Mouse (Mus musculus) MN1 (cell line): ENCODE results near the gene Itpkb.
A peak's percentile ranks its signal among the peaks of the same experiment; 100 is the strongest.

ENCODE experiments used
- DNase-seq: peaks from one replicate; pipeline ENCODE4 v3.0.0-alpha.2; 2016; ENCODE audit warnings: low spot score

Gene Itpkb

GRCm38 (mm10) chr1:180397734-180398133 is 67.4 kb downstream of the Itpkb start:
- no peak for DNase-seq

GRCm38 (mm10) chr1:180398446-180398845 is 68.2 kb downstream of the Itpkb start:
- no peak for DNase-seq

- DNase-seq: no peak
Observed at GRCm38 (mm10) chr1:180400691-180401455, 70.6 kb downstream of the Itpkb start.

GRCm38 (mm10) chr1:180401725-180402124 is 71.4 kb downstream of the Itpkb start:
- DNase-seq: no peak

GRCm38 (mm10) chr1:180402481-180403081 is 72.3 kb downstream of the Itpkb start:
- DNase-seq: no peak

- DNase-seq: no peak
Observed at GRCm38 (mm10) chr1:180403357-180403693, 73.0 kb downstream of the Itpkb start.

- no peak for DNase-seq
Observed at GRCm38 (mm10) chr1:180403694-180404606, 73.7 kb downstream of the Itpkb start.

- DNase-seq: no peak
Observed at GRCm38 (mm10) chr1:180404706-180405105, 74.4 kb downstream of the Itpkb start.

- no peak for DNase-seq
Observed at GRCm38 (mm10) chr1:180405576-180406335, 75.5 kb downstream of the Itpkb start.

- DNase-seq: no peak
Observed at GRCm38 (mm10) chr1:180406336-180407035, 76.2 kb downstream of the Itpkb start.

- DNase-seq: peak; percentile 50
Observed at GRCm38 (mm10) chr1:180407171-180407671, 76.9 kb downstream of the Itpkb start.

- DNase-seq: no peak
Observed at GRCm38 (mm10) chr1:180407727-180408719, 77.7 kb downstream of the Itpkb start.

GRCm38 (mm10) chr1:180408832-180409231 is 78.5 kb downstream of the Itpkb start:
- DNase-seq: no peak

GRCm38 (mm10) chr1:180409771-180410170 is 79.5 kb downstream of the Itpkb start:
- DNase-seq: no peak

GRCm38 (mm10) chr1:180410306-180410705 is 80.0 kb downstream of the Itpkb start:
- DNase-seq: no peak

GRCm38 (mm10) chr1:180415064-180415463 is 84.8 kb downstream of the Itpkb start:
- no peak for DNase-seq

GRCm38 (mm10) chr1:180415836-180416235 is 85.6 kb downstream of the Itpkb start:
- no peak for DNase-seq

GRCm38 (mm10) chr1:180417118-180417517 is 86.8 kb downstream of the Itpkb start:
- no peak for DNase-seq

GRCm38 (mm10) chr1:180419059-180419458 is 88.8 kb downstream of the Itpkb start:
- no peak for DNase-seq
